ENCODE assay signal across 8 mouse cellular contexts in genomic region chr14:21792250-21792649, GRCm38 (mm10). TPM values are rescaled to one million over a fixed set of nuclear protein-coding genes. Genes with fewer than 3 reads are reported as not detected.
"Had no signal": no experiment of that assay in that cellular context is flagged by ENCODE, and none has a peak within 500 bp of the region (broad histone marks: within the 10 kb centered on the region; RNA-seq: fewer than 3 reads in every experiment).

No protein-coding gene starts in this region.

- DNase-seq: kidney, adult 2 months; kidney, postnatal 14 days; lung, adult 18-20 months; retina, postnatal 1 day; thymus, adult 2 months; thymus, postnatal 25 days had no signal

RNA-seq across cellular contexts. Expression of gene Dusp13, which starts 41.3 kb away (rescaled TPM):
- total RNA-seq: liver, adult 2 months; megakaryocyte-erythroid progenitor cell, adult 5-6 weeks had no signal
